Mouse (Mus musculus): ENCODE measurements around the gene Synrg. TPM values are rescaled to one million over a fixed set of nuclear protein-coding genes. Genes with fewer than 3 reads are reported as not detected.

Gene Synrg
- polyA plus RNA-seq, 1 experiment from 2014 or later: 11.8 TPM

- peak overlapping the region; percentile 67 for H3K9ac ChIP-seq
- H3K27me3 ChIP-seq: peaks cover 17% of the 10 kb centered on the region; the same call in 1 of the 2 replicates
- no peak overlapping the region for H3K27ac ChIP-seq
- 2% methylated on average over 21 of the region's 21 CpGs for WGBS
- peak overlapping the region; percentile 61 for H3K4me3 ChIP-seq
- H3K4me1 ChIP-seq: peaks cover 18% of the 10 kb centered on the region
- no peak; the same call in 1 of the 2 replicates for ATAC-seq (ENCODE audit: insufficient number of reproducible peaks, insufficient read depth, low FRiP score, low TSS enrichment)
- no peaks in the 10 kb centered on the region for H3K9me3 ChIP-seq
- H3K36me3 ChIP-seq: no peaks in the 10 kb centered on the region
- peak overlapping the region; percentile 74 for H3K4me2 ChIP-seq (replicated peaks)
Measured at GRCm38 (mm10) chr11:84067720-84068190, 103.5 kb downstream of the Synrg start.

GRCm38 (mm10) chr11:84068191-84069033 is 104.2 kb downstream of the Synrg start:
- Histone ChIP-seq H3K4me1 (peaks cover 24% of the 10 kb centered on the region), H3K4me3 (peak overlapping the region; percentile 61), H3K36me3 (no peaks in the 10 kb centered on the region), H3K9ac (peak overlapping the region; percentile 67), H3K27ac (no peak overlapping the region), H3K4me2 (replicated peaks) (peak overlapping the region; percentile 74), H3K9me3 (no peaks in the 10 kb centered on the region), H3K27me3 (peaks cover 17% of the 10 kb centered on the region; the same call in 1 of the 2 replicates)
- ATAC-seq (ENCODE audit: insufficient number of reproducible peaks, insufficient read depth, low FRiP score, low TSS enrichment): peak; percentile 53; the same call in 1 of the 2 replicates
- WGBS: 2% methylated on average over 57 of the region's 63 CpGs

GRCm38 (mm10) chr11:84069034-84069370 is 104.8 kb downstream of the Synrg start, which contains the start of gene Dusp14:
Dusp14 (minus strand) TSS chr11:84069261.
- H3K4me1 ChIP-seq: peaks cover 30% of the 10 kb centered on the region
- no peak within 1 kb of the TSS for H3K27ac ChIP-seq
- H3K36me3 ChIP-seq: no peaks in the 10 kb centered on the region
- peak within 1 kb of the TSS; percentile 67 for H3K9ac ChIP-seq
- H3K4me2 ChIP-seq (replicated peaks): peak within 1 kb of the TSS; percentile 74
- H3K4me3 ChIP-seq: peak within 1 kb of the TSS; percentile 61
- ATAC-seq (ENCODE audit: insufficient number of reproducible peaks, insufficient read depth, low FRiP score, low TSS enrichment): no peak
- H3K27me3 ChIP-seq: peaks cover 17% of the 10 kb centered on the region; the same call in 1 of the 2 replicates
- 10% methylated on average over 11 of the region's 11 CpGs for WGBS
- no peaks in the 10 kb centered on the region for H3K9me3 ChIP-seq

GRCm38 (mm10) chr11:84072904-84073651 is 108.8 kb downstream of the Synrg start:
- no peaks in the 10 kb centered on the region for H3K36me3 ChIP-seq
- H3K27ac ChIP-seq: peak overlapping the region; percentile 73
- no peaks in the 10 kb centered on the region for H3K9me3 ChIP-seq
- no peak overlapping the region for H3K4me3 ChIP-seq
- H3K27me3 ChIP-seq: peaks cover 9% of the 10 kb centered on the region; the same call in 1 of the 2 replicates
- no peak for ATAC-seq (ENCODE audit: insufficient number of reproducible peaks, insufficient read depth, low FRiP score, low TSS enrichment)
- 26% methylated on average over 9 of the region's 9 CpGs for WGBS
- H3K9ac ChIP-seq: no peak overlapping the region
- 0 out of 2 replicates have a peak overlapping the region, but pooled peaks have one; percentile 5 for H3K4me2 ChIP-seq (replicated peaks)
- H3K4me1 ChIP-seq: peaks cover 18% of the 10 kb centered on the region

- Histone ChIP-seq H3K36me3 (peaks cover 7% of the 10 kb centered on the region), H3K9me3 (no peaks in the 10 kb centered on the region), H3K27ac (no peak overlapping the region), H3K9ac (no peak overlapping the region), H3K4me2 (replicated peaks) (no peak overlapping the region), H3K27me3 (peaks cover 7% of the 10 kb centered on the region; the same call in 1 of the 2 replicates), H3K4me3 (no peak overlapping the region), H3K4me1 (peaks cover 18% of the 10 kb centered on the region)
- WGBS: 76% methylated on average over 7 of the region's 7 CpGs
- no peak for ATAC-seq (ENCODE audit: insufficient number of reproducible peaks, insufficient read depth, low FRiP score, low TSS enrichment)
Measured at GRCm38 (mm10) chr11:84073816-84074764, 109.9 kb downstream of the Synrg start.

GRCm38 (mm10) chr11:84077008-84077407 is 112.8 kb downstream of the Synrg start:
- H3K4me3 ChIP-seq: no peak overlapping the region
- H3K4me2 ChIP-seq (replicated peaks): no peak overlapping the region
- ATAC-seq (ENCODE audit: insufficient number of reproducible peaks, insufficient read depth, low FRiP score, low TSS enrichment): no peak
- H3K27me3 ChIP-seq: no peaks in the 10 kb centered on the region
- H3K36me3 ChIP-seq: peaks cover 19% of the 10 kb centered on the region
- H3K9ac ChIP-seq: no peak overlapping the region
- H3K9me3 ChIP-seq: no peaks in the 10 kb centered on the region
- peaks cover 18% of the 10 kb centered on the region for H3K4me1 ChIP-seq
- 80% methylated on average over 2 of the region's 2 CpGs for WGBS
- H3K27ac ChIP-seq: no peak overlapping the region

- Histone ChIP-seq H3K9ac (no peak overlapping the region), H3K9me3 (no peaks in the 10 kb centered on the region), H3K4me2 (replicated peaks) (no peak overlapping the region), H3K4me1 (peaks cover 7% of the 10 kb centered on the region), H3K27ac (no peak overlapping the region), H3K27me3 (no peaks in the 10 kb centered on the region), H3K36me3 (peaks cover 28% of the 10 kb centered on the region), H3K4me3 (no peak overlapping the region)
- no peak for ATAC-seq (ENCODE audit: insufficient number of reproducible peaks, insufficient read depth, low FRiP score, low TSS enrichment)
- WGBS: 86% methylated on average over 9 of the region's 9 CpGs
Measured at GRCm38 (mm10) chr11:84078601-84079000, 114.4 kb downstream of the Synrg start.

- 91% methylated on average over 11 of the region's 11 CpGs for WGBS
- Histone ChIP-seq H3K36me3 (peaks cover 28% of the 10 kb centered on the region), H3K4me2 (replicated peaks) (no peak overlapping the region)
Measured at GRCm38 (mm10) chr11:84079361-84079760, 115.1 kb downstream of the Synrg start.

GRCm38 (mm10) chr11:84079887-84080286 is 115.7 kb downstream of the Synrg start:
- WGBS: 80% methylated on average over 4 of the region's 4 CpGs
- H3K27ac ChIP-seq: no peak overlapping the region

More at GRCm38 (mm10) chr11:84079361-84079760, 115.1 kb downstream of the Synrg start:
- no peak overlapping the region for H3K9ac ChIP-seq
- no peak overlapping the region for H3K4me3 ChIP-seq
- ATAC-seq (ENCODE audit: insufficient number of reproducible peaks, insufficient read depth, low FRiP score, low TSS enrichment): no peak
- H3K27ac ChIP-seq: no peak overlapping the region
- H3K4me1 ChIP-seq: no peaks in the 10 kb centered on the region
- H3K27me3 ChIP-seq: no peaks in the 10 kb centered on the region
- H3K9me3 ChIP-seq: no peaks in the 10 kb centered on the region

GRCm38 (mm10) chr11:84080327-84080726 is 116.1 kb downstream of the Synrg start:
- Histone ChIP-seq H3K36me3 (peaks cover 28% of the 10 kb centered on the region), H3K4me1 (no peaks in the 10 kb centered on the region), H3K4me3 (no peak overlapping the region), H3K9ac (no peak overlapping the region), H3K4me2 (replicated peaks) (no peak overlapping the region), H3K27me3 (no peaks in the 10 kb centered on the region), H3K9me3 (no peaks in the 10 kb centered on the region), H3K27ac (no peak overlapping the region)
- WGBS: 88% methylated on average over 3 of the region's 3 CpGs
- no peak for ATAC-seq (ENCODE audit: insufficient number of reproducible peaks, insufficient read depth, low FRiP score, low TSS enrichment)

More at GRCm38 (mm10) chr11:84079887-84080286, 115.7 kb downstream of the Synrg start:
- Histone ChIP-seq H3K4me3 (no peak overlapping the region), H3K36me3 (peaks cover 28% of the 10 kb centered on the region), H3K9me3 (no peaks in the 10 kb centered on the region), H3K4me2 (replicated peaks) (no peak overlapping the region), H3K27me3 (no peaks in the 10 kb centered on the region), H3K4me1 (no peaks in the 10 kb centered on the region), H3K9ac (no peak overlapping the region)
- ATAC-seq (ENCODE audit: insufficient number of reproducible peaks, insufficient read depth, low FRiP score, low TSS enrichment): no peak

GRCm38 (mm10) chr11:84081901-84082300 is 117.7 kb downstream of the Synrg start:
- H3K36me3 ChIP-seq: peaks cover 35% of the 10 kb centered on the region
- WGBS: 90% methylated on average over 5 of the region's 5 CpGs
- no peak overlapping the region for H3K27ac ChIP-seq
- H3K4me2 ChIP-seq (replicated peaks): no peak overlapping the region
- no peak overlapping the region for H3K9ac ChIP-seq
- no peaks in the 10 kb centered on the region for H3K27me3 ChIP-seq
- no peaks in the 10 kb centered on the region for H3K9me3 ChIP-seq
- no peak for ATAC-seq (ENCODE audit: insufficient number of reproducible peaks, insufficient read depth, low FRiP score, low TSS enrichment)
- no peaks in the 10 kb centered on the region for H3K4me1 ChIP-seq
- H3K4me3 ChIP-seq: no peak overlapping the region
